Mouse (Mus musculus) erythroblast, embryonic 14.5 days (primary cell): Measurements from ENCODE around the gene Zfp978.
"Not testable (repeated sequence)": the region's sequence is repeated elsewhere in the genome, so short reads cannot be mapped to it uniquely, and the experiment has no call there.

ENCODE experiments used
- GATA1 ChIP-seq: IDR thresholded peaks from 2 replicates; pipeline ENCODE4 v1.6.1; 2012; ENCODE audit warnings: low read length, inconsistent platforms, mixed read lengths
- TAL1 ChIP-seq: IDR thresholded peaks from 3 replicates; pipeline ENCODE4 v1.6.1; 2012; ENCODE audit warnings: low read length, inconsistent platforms, mixed read lengths

DNA sequence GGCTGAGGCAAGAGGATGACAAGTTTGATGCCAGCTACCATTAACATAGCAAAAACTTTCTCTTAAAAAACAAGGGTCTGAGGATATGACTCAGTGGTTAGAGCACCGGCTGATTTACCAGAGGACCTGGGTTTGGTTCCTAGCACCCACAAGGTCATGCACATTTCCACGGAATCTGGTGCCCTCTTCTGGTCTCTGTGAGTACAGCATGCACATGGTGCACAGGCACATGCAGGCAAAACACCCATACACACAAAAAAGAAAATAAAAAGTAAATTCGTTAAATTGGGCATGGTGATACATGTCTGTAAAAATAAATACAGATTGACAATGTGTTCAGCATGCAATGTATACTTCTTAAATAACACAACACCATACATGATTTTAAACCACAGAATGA is 20.9 kb upstream of the Zfp978 start:
- not testable (repeated sequence) for TF ChIP-seq TAL1, GATA1
